Mouse (Mus musculus): Measurements from ENCODE around the gene Txk. TPM values are rescaled to one million over a fixed set of nuclear protein-coding genes. Genes with fewer than 3 reads are reported as not detected.

Gene Txk
- polyA plus RNA-seq (2012), result 0.06 and 0.17 TPM in 2 replicates

DNA sequence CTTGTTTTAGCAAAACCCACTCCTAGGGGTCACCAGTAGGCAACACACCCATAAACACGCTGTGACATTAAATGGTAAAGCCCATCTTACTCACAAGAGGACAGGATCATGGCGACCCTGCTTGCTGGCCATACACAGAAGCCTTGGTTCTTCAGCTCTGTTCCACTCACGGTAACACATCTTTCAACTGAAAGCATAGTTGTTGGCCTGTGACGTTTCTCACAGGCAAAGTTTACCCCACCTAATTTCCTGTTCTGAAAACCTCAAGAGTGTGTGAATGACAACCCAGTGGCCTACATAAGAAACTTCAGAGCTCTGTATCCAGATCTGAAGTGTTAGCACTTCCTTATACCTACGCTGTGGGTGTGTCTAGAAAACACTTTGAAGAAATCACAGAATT, at the start of gene Txk:
Gene Txk, minus strand, starts transcription at position 193 of the 400 bp plus-strand sequence.

DNA sequence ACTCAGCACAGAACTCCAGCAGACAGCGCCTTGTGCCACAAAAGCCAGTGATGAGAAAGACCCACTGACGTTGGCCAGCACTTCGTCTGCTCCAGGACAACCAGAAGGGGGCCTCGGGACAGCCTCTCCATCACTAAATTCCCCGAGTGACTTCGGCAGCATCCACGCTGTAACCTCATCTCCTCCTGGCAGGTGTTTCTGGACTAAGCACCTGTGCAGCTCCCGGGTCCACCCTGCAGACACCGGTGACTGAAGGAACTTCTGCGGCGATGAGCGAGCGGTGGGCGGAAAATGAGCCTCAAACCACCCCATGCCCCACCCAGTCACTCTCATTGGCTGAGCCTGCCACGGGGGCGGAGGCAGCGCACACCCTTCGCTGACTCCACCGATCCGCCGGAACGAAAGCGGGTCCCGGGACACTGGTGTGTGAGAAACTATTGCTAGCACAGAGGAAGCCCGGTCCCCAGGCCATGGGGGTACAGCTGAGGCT, 105.1 kb downstream of the Txk start, which contains the start of gene Nipal1:
Gene Nipal1, plus strand, starts transcription at position 378 of the 490 bp plus-strand sequence.

Other genes with a start within 250 kb of the Txk start
- not detected in 2 replicates for gene Corin, start 248.3 kb downstream of the Txk start, polyA plus RNA-seq (2012)
- 17.6 and 18.1 TPM in 2 replicates for gene Nfxl1, start 193.1 kb downstream of the Txk start, polyA plus RNA-seq (2012)
- not detected in 2 replicates for gene Zar1, start 171.5 kb downstream of the Txk start, polyA plus RNA-seq (2012)
- not detected in 2 replicates for gene Gm5868, start 165.2 kb downstream of the Txk start, polyA plus RNA-seq (2012)
- gene Cnga1, start 108.5 kb downstream of the Txk start, polyA plus RNA-seq (2012), result not detected in 2 replicates
- gene Nipal1, start 105.0 kb downstream of the Txk start, polyA plus RNA-seq (2012), result 0.17 and 0.18 TPM in 2 replicates
- 2.0 and 2.3 TPM in 2 replicates for gene Tec, start 115.7 kb upstream of the Txk start, polyA plus RNA-seq (2012)
- gene Slain2, start 161.5 kb upstream of the Txk start, polyA plus RNA-seq (2012), result 15.8 and 16.0 TPM in 2 replicates
- 1.3 TPM in 1 of 2 replicates, not detected in the other for gene Gm10135, start 221.9 kb upstream of the Txk start, polyA plus RNA-seq (2012)

Data from megakaryocyte-erythroid progenitor cell, adult 5 weeks (primary cell).